Mouse (Mus musculus): ENCODE measurements around the gene Elmo1. TPM values are rescaled to one million over a fixed set of nuclear protein-coding genes. Genes with fewer than 3 reads are reported as not detected.

Gene Elmo1
- polyA plus RNA-seq, 1 experiment from 2014 or later = 43.2 TPM

- H3K27me3 ChIP-seq (ENCODE audit: control insufficient read depth, insufficient read depth, low read depth, low read length) = no peaks in the 10 kb centered on the region
- WGBS = 90% methylated on average over 3 of the region's 3 CpGs
- H3K4me3 ChIP-seq (ENCODE audit: low read depth, low read length) = no peak overlapping the region
- no peak for ATAC-seq
- H3K27ac ChIP-seq (ENCODE audit: low read length) = no peak overlapping the region
- H3K4me1 ChIP-seq (ENCODE audit: control insufficient read depth, insufficient read depth, low read length) = no peaks in the 10 kb centered on the region
- H3K9ac ChIP-seq (ENCODE audit: low read depth, low read length) = no peak overlapping the region
- H3K4me2 ChIP-seq (ENCODE audit: low read length) = no peak overlapping the region
- no peaks in the 10 kb centered on the region for H3K9me3 ChIP-seq (replicated peaks; ENCODE audit: control insufficient read depth, low read length, poor library complexity, severe bottlenecking)
- no peaks in the 10 kb centered on the region for H3K36me3 ChIP-seq (ENCODE audit: control insufficient read depth, insufficient read depth, low read length)
These were observed 424.3 kb downstream of the Elmo1 start for GRCm38 (mm10) chr13:20514721-20515120.

- 64% methylated on average over 4 of the region's 4 CpGs for WGBS
- H3K9ac ChIP-seq (ENCODE audit: low read depth, low read length) = no peak overlapping the region
- H3K27me3 ChIP-seq (ENCODE audit: control insufficient read depth, insufficient read depth, low read depth, low read length) = no peaks in the 10 kb centered on the region
- H3K4me2 ChIP-seq (ENCODE audit: low read length) = no peak overlapping the region
- no peak overlapping the region for H3K4me3 ChIP-seq (ENCODE audit: low read depth, low read length)
- H3K36me3 ChIP-seq (ENCODE audit: control insufficient read depth, insufficient read depth, low read length) = no peaks in the 10 kb centered on the region
- H3K4me1 ChIP-seq (ENCODE audit: control insufficient read depth, insufficient read depth, low read length) = no peaks in the 10 kb centered on the region
- no peak for ATAC-seq
- no peaks in the 10 kb centered on the region for H3K9me3 ChIP-seq (replicated peaks; ENCODE audit: control insufficient read depth, low read length, poor library complexity, severe bottlenecking)
- no peak overlapping the region for H3K27ac ChIP-seq (ENCODE audit: low read length)
These were observed 425.7 kb downstream of the Elmo1 start for GRCm38 (mm10) chr13:20516096-20516495.

- Histone ChIP-seq H3K27ac (ENCODE audit: low read length) (no peak overlapping the region), H3K27me3 (ENCODE audit: control insufficient read depth, insufficient read depth, low read depth, low read length) (no peaks in the 10 kb centered on the region), H3K4me2 (ENCODE audit: low read length) (no peak overlapping the region), H3K9ac (ENCODE audit: low read depth, low read length) (no peak overlapping the region), H3K4me3 (ENCODE audit: low read depth, low read length) (no peak overlapping the region), H3K4me1 (ENCODE audit: control insufficient read depth, insufficient read depth, low read length) (no peaks in the 10 kb centered on the region), H3K9me3 (replicated peaks; ENCODE audit: control insufficient read depth, low read length, poor library complexity, severe bottlenecking) (no peaks in the 10 kb centered on the region), H3K36me3 (ENCODE audit: control insufficient read depth, insufficient read depth, low read length) (no peaks in the 10 kb centered on the region)
- no peak for ATAC-seq
- WGBS = 76% methylated on average over 4 of the region's 4 CpGs
These were observed 427.3 kb downstream of the Elmo1 start for GRCm38 (mm10) chr13:20517702-20518101.

GRCm38 (mm10) chr13:20521492-20521891, 431.1 kb downstream of the Elmo1 start:
- 88% methylated on average over 3 of the region's 3 CpGs for WGBS

GRCm38 (mm10) chr13:20523671-20524070, 433.3 kb downstream of the Elmo1 start:
- WGBS = 80% methylated on average over 1 of the region's 1 CpGs
- Histone ChIP-seq H3K4me1 (ENCODE audit: control insufficient read depth, insufficient read depth, low read length) (0 out of 2 replicates have a peak, but pooled peaks cover 2% of the 10 kb centered on the region), H3K4me2 (ENCODE audit: low read length) (no peak overlapping the region), H3K27me3 (ENCODE audit: control insufficient read depth, insufficient read depth, low read depth, low read length) (no peaks in the 10 kb centered on the region), H3K9ac (ENCODE audit: low read depth, low read length) (no peak overlapping the region), H3K27ac (ENCODE audit: low read length) (no peak overlapping the region), H3K36me3 (ENCODE audit: control insufficient read depth, insufficient read depth, low read length) (no peaks in the 10 kb centered on the region), H3K9me3 (replicated peaks; ENCODE audit: control insufficient read depth, low read length, poor library complexity, severe bottlenecking) (no peaks in the 10 kb centered on the region), H3K4me3 (ENCODE audit: low read depth, low read length) (no peak overlapping the region)
- no peak for ATAC-seq

More at GRCm38 (mm10) chr13:20521492-20521891, 431.1 kb downstream of the Elmo1 start:
- Histone ChIP-seq H3K4me3 (ENCODE audit: low read depth, low read length) (no peak overlapping the region), H3K27ac (ENCODE audit: low read length) (no peak overlapping the region), H3K36me3 (ENCODE audit: control insufficient read depth, insufficient read depth, low read length) (no peaks in the 10 kb centered on the region), H3K4me1 (ENCODE audit: control insufficient read depth, insufficient read depth, low read length) (no peaks in the 10 kb centered on the region), H3K4me2 (ENCODE audit: low read length) (no peak overlapping the region), H3K27me3 (ENCODE audit: control insufficient read depth, insufficient read depth, low read depth, low read length) (no peaks in the 10 kb centered on the region), H3K9me3 (replicated peaks; ENCODE audit: control insufficient read depth, low read length, poor library complexity, severe bottlenecking) (no peaks in the 10 kb centered on the region), H3K9ac (ENCODE audit: low read depth, low read length) (no peak overlapping the region)
- ATAC-seq = no peak

GRCm38 (mm10) chr13:20525844-20526243, 435.4 kb downstream of the Elmo1 start:
- 81% methylated on average over 4 of the region's 4 CpGs for WGBS
- ATAC-seq = no peak
- H3K27me3 ChIP-seq (ENCODE audit: control insufficient read depth, insufficient read depth, low read depth, low read length) = no peaks in the 10 kb centered on the region
- H3K9me3 ChIP-seq (replicated peaks; ENCODE audit: control insufficient read depth, low read length, poor library complexity, severe bottlenecking) = no peaks in the 10 kb centered on the region
- H3K27ac ChIP-seq (ENCODE audit: low read length) = no peak overlapping the region
- 0 out of 2 replicates have a peak, but pooled peaks cover 2% of the 10 kb centered on the region for H3K4me1 ChIP-seq (ENCODE audit: control insufficient read depth, insufficient read depth, low read length)
- no peak overlapping the region for H3K4me2 ChIP-seq (ENCODE audit: low read length)
- H3K36me3 ChIP-seq (ENCODE audit: control insufficient read depth, insufficient read depth, low read length) = no peaks in the 10 kb centered on the region
- no peak overlapping the region for H3K9ac ChIP-seq (ENCODE audit: low read depth, low read length)
- no peak overlapping the region for H3K4me3 ChIP-seq (ENCODE audit: low read depth, low read length)

- Histone ChIP-seq H3K27me3 (ENCODE audit: control insufficient read depth, insufficient read depth, low read depth, low read length) (no peaks in the 10 kb centered on the region), H3K27ac (ENCODE audit: low read length) (no peak overlapping the region), H3K4me3 (ENCODE audit: low read depth, low read length) (no peak overlapping the region), H3K36me3 (ENCODE audit: control insufficient read depth, insufficient read depth, low read length) (no peaks in the 10 kb centered on the region), H3K4me2 (ENCODE audit: low read length) (no peak overlapping the region), H3K4me1 (ENCODE audit: control insufficient read depth, insufficient read depth, low read length) (0 out of 2 replicates have a peak, but pooled peaks cover 2% of the 10 kb centered on the region), H3K9me3 (replicated peaks; ENCODE audit: control insufficient read depth, low read length, poor library complexity, severe bottlenecking) (no peaks in the 10 kb centered on the region), H3K9ac (ENCODE audit: low read depth, low read length) (no peak overlapping the region)
- no peak for ATAC-seq
- 95% methylated on average over 1 of the region's 1 CpGs for WGBS
These were observed 446.7 kb downstream of the Elmo1 start for GRCm38 (mm10) chr13:20537053-20537452.

- Histone ChIP-seq H3K4me2 (ENCODE audit: low read length) (no peak overlapping the region), H3K36me3 (ENCODE audit: control insufficient read depth, insufficient read depth, low read length) (no peaks in the 10 kb centered on the region), H3K27ac (ENCODE audit: low read length) (peak overlapping the region; percentile 63; the same call in 1 of the 2 replicates), H3K27me3 (ENCODE audit: control insufficient read depth, insufficient read depth, low read depth, low read length) (no peaks in the 10 kb centered on the region), H3K9ac (ENCODE audit: low read depth, low read length) (no peak overlapping the region), H3K4me1 (ENCODE audit: control insufficient read depth, insufficient read depth, low read length) (0 out of 2 replicates have a peak, but pooled peaks cover 2% of the 10 kb centered on the region), H3K9me3 (replicated peaks; ENCODE audit: control insufficient read depth, low read length, poor library complexity, severe bottlenecking) (no peaks in the 10 kb centered on the region), H3K4me3 (ENCODE audit: low read depth, low read length) (no peak overlapping the region)
- WGBS = 77% methylated on average over 2 of the region's 2 CpGs
- peak; percentile 42; the same call in 1 of the 2 replicates for ATAC-seq
These were observed 447.1 kb downstream of the Elmo1 start for GRCm38 (mm10) chr13:20537487-20537886.

- WGBS = 57% methylated on average over 12 of the region's 12 CpGs
- Histone ChIP-seq H3K9ac (ENCODE audit: low read depth, low read length) (no peak overlapping the region), H3K36me3 (ENCODE audit: control insufficient read depth, insufficient read depth, low read length) (no peaks in the 10 kb centered on the region), H3K27ac (ENCODE audit: low read length) (peak overlapping the region; percentile 63), H3K4me2 (ENCODE audit: low read length) (no peak overlapping the region), H3K4me1 (ENCODE audit: control insufficient read depth, insufficient read depth, low read length) (0 out of 2 replicates have a peak, but pooled peaks cover 2% of the 10 kb centered on the region), H3K27me3 (ENCODE audit: control insufficient read depth, insufficient read depth, low read depth, low read length) (no peaks in the 10 kb centered on the region), H3K9me3 (replicated peaks; ENCODE audit: control insufficient read depth, low read length, poor library complexity, severe bottlenecking) (no peaks in the 10 kb centered on the region), H3K4me3 (ENCODE audit: low read depth, low read length) (no peak overlapping the region)
- ATAC-seq = peak; percentile 82
These were observed 448.0 kb downstream of the Elmo1 start for GRCm38 (mm10) chr13:20538216-20539070.

Data from midbrain, embryonic 16.5 days (tissue).